Mouse (Mus musculus): ENCODE results near the gene Il6st.

Gene Il6st

GRCm38 (mm10) chr13:112482525-112482924 is 18.7 kb downstream of the Il6st start:
- no peak for DNase-seq (ENCODE audit: low read depth, low spot score)

GRCm38 (mm10) chr13:112483015-112483414 is 19.1 kb downstream of the Il6st start:
- no peak for DNase-seq (ENCODE audit: low read depth, low spot score)

- no peak for DNase-seq (ENCODE audit: low read depth, low spot score)
Observed at GRCm38 (mm10) chr13:112486236-112486635, 22.4 kb downstream of the Il6st start.

- DNase-seq (ENCODE audit: low read depth, low spot score) = no peak
Observed at GRCm38 (mm10) chr13:112486676-112487075, 22.8 kb downstream of the Il6st start.

- DNase-seq (ENCODE audit: low read depth, low spot score) = no peak
Observed at GRCm38 (mm10) chr13:112490036-112490435, 26.2 kb downstream of the Il6st start.

GRCm38 (mm10) chr13:112491636-112492284 is 27.9 kb downstream of the Il6st start:
- DNase-seq (ENCODE audit: low read depth, low spot score) = no peak

- no peak for DNase-seq (ENCODE audit: low read depth, low spot score)
Observed at GRCm38 (mm10) chr13:112492285-112492678, 28.4 kb downstream of the Il6st start.

GRCm38 (mm10) chr13:112494590-112494989 is 30.7 kb downstream of the Il6st start:
- no peak for DNase-seq (ENCODE audit: low read depth, low spot score)

GRCm38 (mm10) chr13:112500027-112500426 is 36.2 kb downstream of the Il6st start:
- no peak for DNase-seq (ENCODE audit: low read depth, low spot score)

GRCm38 (mm10) chr13:112500466-112500865 is 36.6 kb downstream of the Il6st start:
- no peak for DNase-seq (ENCODE audit: low read depth, low spot score)

- DNase-seq (ENCODE audit: low read depth, low spot score) = no peak
Observed at GRCm38 (mm10) chr13:112503846-112504245, 40.0 kb downstream of the Il6st start.

- no peak for DNase-seq (ENCODE audit: low read depth, low spot score)
Observed at GRCm38 (mm10) chr13:112505436-112505835, 41.6 kb downstream of the Il6st start.

- no peak for DNase-seq (ENCODE audit: low read depth, low spot score)
Observed at GRCm38 (mm10) chr13:112506766-112507165, 42.9 kb downstream of the Il6st start.

GRCm38 (mm10) chr13:112507691-112508090 is 43.8 kb downstream of the Il6st start:
- DNase-seq (ENCODE audit: low read depth, low spot score) = no peak

- no peak for DNase-seq (ENCODE audit: low read depth, low spot score)
Observed at GRCm38 (mm10) chr13:112508487-112508886, 44.6 kb downstream of the Il6st start.

GRCm38 (mm10) chr13:112509465-112509864 is 45.6 kb downstream of the Il6st start:
- peak; percentile 82 for DNase-seq (ENCODE audit: low read depth, low spot score)

GRCm38 (mm10) chr13:112510437-112511212 is 46.8 kb downstream of the Il6st start:
- no peak for DNase-seq (ENCODE audit: low read depth, low spot score)

GRCm38 (mm10) chr13:112511261-112511660 is 47.4 kb downstream of the Il6st start:
- no peak for DNase-seq (ENCODE audit: low read depth, low spot score)

GRCm38 (mm10) chr13:112511810-112512209 is 47.9 kb downstream of the Il6st start:
- no peak for DNase-seq (ENCODE audit: low read depth, low spot score)

- no peak for DNase-seq (ENCODE audit: low read depth, low spot score)
Observed at GRCm38 (mm10) chr13:112512824-112513223, 49.0 kb downstream of the Il6st start.

- no peak for DNase-seq (ENCODE audit: low read depth, low spot score)
Observed at GRCm38 (mm10) chr13:112514546-112514945, 50.7 kb downstream of the Il6st start.

- DNase-seq (ENCODE audit: low read depth, low spot score) = no peak
Observed at GRCm38 (mm10) chr13:112522261-112522660, 58.4 kb downstream of the Il6st start.

GRCm38 (mm10) chr13:112522896-112523295 is 59.0 kb downstream of the Il6st start:
- DNase-seq (ENCODE audit: low read depth, low spot score) = no peak

Data from mesoderm, embryonic 11.5 days (tissue).